In genomic region chr10:111977584-111977983, GRCm38 (mm10) we compare ENCODE assay signal across 8 mouse cellular contexts. TPM values are rescaled to one million over a fixed set of nuclear protein-coding genes. Genes with fewer than 3 reads are reported as not detected.
DNase-seq lines count a peak whose midpoint lies in the region; ATAC-seq lines count a peak whose summit lies in the region.

No protein-coding gene starts in this region.

- H3K27me3 ChIP-seq in liver, embryonic 12.5 days (replicated peaks), result no peaks in the 10 kb centered on the region
- no peaks in the 10 kb centered on the region for H3K27me3 ChIP-seq in embryonic facial prominence, embryonic 11.5 days (ENCODE audit: control insufficient read depth, insufficient read depth, low read length)
- H3K27me3 ChIP-seq in liver, embryonic 11.5 days (replicated peaks; ENCODE audit: control insufficient read depth, insufficient read depth, low read length), result no peaks in the 10 kb centered on the region

- no peak for ATAC-seq in liver, embryonic 12.5 days
- ATAC-seq in embryonic facial prominence, embryonic 11.5 days (replicated peaks; ENCODE audit: insufficient number of reproducible peaks, low FRiP score, low TSS enrichment, low read depth), result no peak
- ATAC-seq in liver, embryonic 11.5 days (replicated peaks; ENCODE audit: low FRiP score), result peak; percentile 27

- H3K4me3 ChIP-seq in liver, embryonic 12.5 days, result no peak overlapping the region
- no peak overlapping the region for H3K4me3 ChIP-seq in embryonic facial prominence, embryonic 11.5 days (ENCODE audit: low read depth, low read length)
- no peak overlapping the region for H3K4me3 ChIP-seq in liver, embryonic 11.5 days (ENCODE audit: low read depth, low read length)

- peaks cover 74% of the 10 kb centered on the region for H3K36me3 ChIP-seq in liver, embryonic 12.5 days
- peaks cover 8% of the 10 kb centered on the region for H3K36me3 ChIP-seq in embryonic facial prominence, embryonic 11.5 days (replicated peaks; ENCODE audit: control insufficient read depth, insufficient read depth, low read depth, low read length)
- peaks cover 23% of the 10 kb centered on the region for H3K36me3 ChIP-seq in liver, embryonic 11.5 days (ENCODE audit: control insufficient read depth, insufficient read depth, low read length)

- DNase-seq in liver, result peak; percentile 48
- DNase-seq in adrenal gland, adult 8-10 months, result peak; percentile 20
- peak; percentile 74 for DNase-seq in embryonic facial prominence, embryonic 11.5 days (ENCODE audit: low spot score)
- peak; percentile 31 to 79 for DNase-seq in kidney, adult 8-10 months
- DNase-seq in liver, embryonic 11.5 days (ENCODE audit: low spot score), result peak; percentile 50
- DNase-seq in retina, adult 2 months (ENCODE audit: low read depth, low spot score), result peak; percentile 25
- DNase-seq in thymus, postnatal 25 days, result peak; percentile 65

- peaks cover 14% of the 10 kb centered on the region for H3K4me1 ChIP-seq in liver, embryonic 12.5 days
- no peaks in the 10 kb centered on the region for H3K4me1 ChIP-seq in embryonic facial prominence, embryonic 11.5 days (ENCODE audit: control insufficient read depth, insufficient read depth, low read length)
- peaks cover 3% of the 10 kb centered on the region; the same call in 1 of the 2 replicates for H3K4me1 ChIP-seq in liver, embryonic 11.5 days (replicated peaks; ENCODE audit: control insufficient read depth, insufficient read depth, low read length)

- H3K27ac ChIP-seq in liver, embryonic 12.5 days, result no peak overlapping the region
- no peak overlapping the region for H3K27ac ChIP-seq in embryonic facial prominence, embryonic 11.5 days (replicated peaks; ENCODE audit: low read depth, low read length)
- no peak overlapping the region for H3K27ac ChIP-seq in liver, embryonic 11.5 days (ENCODE audit: low read depth, low read length)

- H3K9me3 ChIP-seq in liver, embryonic 12.5 days (replicated peaks), result no peaks in the 10 kb centered on the region
- no peaks in the 10 kb centered on the region for H3K9me3 ChIP-seq in embryonic facial prominence, embryonic 11.5 days (replicated peaks; ENCODE audit: control insufficient read depth, low read length)
- no peaks in the 10 kb centered on the region for H3K9me3 ChIP-seq in liver, embryonic 11.5 days (ENCODE audit: control insufficient read depth, low read length)

- no peak overlapping the region for H3K4me2 ChIP-seq in liver, embryonic 12.5 days
- H3K4me2 ChIP-seq in embryonic facial prominence, embryonic 11.5 days (ENCODE audit: low read depth, low read length), result no peak overlapping the region
- H3K4me2 ChIP-seq in liver, embryonic 11.5 days, result no peak overlapping the region

- 34% methylated on average over 5 of the region's 5 CpGs for WGBS in liver, embryonic 12.5 days (ENCODE audit: insufficient replicate concordance)
- WGBS in embryonic facial prominence, embryonic 11.5 days, result 44% methylated on average over 5 of the region's 5 CpGs
- WGBS in liver, embryonic 11.5 days, result 42% methylated on average over 5 of the region's 5 CpGs

- H3K9ac ChIP-seq in liver, embryonic 12.5 days, result no peak overlapping the region
- no peak overlapping the region for H3K9ac ChIP-seq in embryonic facial prominence, embryonic 11.5 days (replicated peaks; ENCODE audit: low read length)
- H3K9ac ChIP-seq in liver, embryonic 11.5 days (ENCODE audit: low read depth, low read length), result no peak overlapping the region

RNA-seq across cellular contexts. Expression of gene Krr1, which starts 5.1 kb away (rescaled TPM):
- polyA plus RNA-seq in liver, embryonic 12.5 days (2016; fragmentation: Nextera tagmentation; extraction: Ambion mirVana), result 37.1 and 40.0 TPM in 2 replicates
- total RNA-seq in adrenal gland, adult 8-10 months (2022), result 10 to 100 TPM; 38.5 to 49.1 (median 42.1) TPM
- polyA plus RNA-seq in embryonic facial prominence, embryonic 11.5 days (2014; fragmentation: Nextera tagmentation; extraction: Ambion mirVana), result 71.0 and 71.2 TPM in 2 replicates
- polyA plus RNA-seq in liver, embryonic 11.5 days (2014; fragmentation: Nextera tagmentation; extraction: Ambion mirVana), result 56.5 and 57.6 TPM in 2 replicates

RNA-seq across cellular contexts. Expression of gene Glipr1, which starts 24.8 kb away (rescaled TPM):
- polyA plus RNA-seq in liver, embryonic 12.5 days (2016; fragmentation: Nextera tagmentation; extraction: Ambion mirVana), result 6.3 and 6.9 TPM in 2 replicates
- 1 to 10 TPM; 3.2 to 6.9 (median 4.5) TPM for total RNA-seq in adrenal gland, adult 8-10 months (2022)
- polyA plus RNA-seq in embryonic facial prominence, embryonic 11.5 days (2014; fragmentation: Nextera tagmentation; extraction: Ambion mirVana), result 0.86 and 1.7 TPM in 2 replicates
- polyA plus RNA-seq in liver, embryonic 11.5 days (2014; fragmentation: Nextera tagmentation; extraction: Ambion mirVana), result 7.8 and 9.8 TPM in 2 replicates

Comparison
In these comparisons a context has a peak if more than half of its experiments do, and no peak if none do; other contexts are left out.
1. DNase-seq: peak in every context shown above with its lines; median percentile 74 in embryonic facial prominence, embryonic 11.5 days; 65 in thymus, postnatal 25 days; 55 in kidney, adult 8-10 months; 50 in liver, embryonic 11.5 days; 48 in liver; 25 in retina, adult 2 months; 20 in adrenal gland, adult 8-10 months.